Mouse (Mus musculus) kidney, postnatal 0 days (tissue): ENCODE results near the gene Phkb. TPM values are rescaled to one million over a fixed set of nuclear protein-coding genes. Genes with fewer than 3 reads are reported as not detected.

Experiments used
- ATAC-seq: fragments of 200-750 bp; cut with Nextera tagmentation; replicated peaks from 2 replicates; pipeline ENCODE4 v1.8.0; 2017; ENCODE audit warnings: low read depth, moderate number of reproducible peaks, moderate TSS enrichment, moderate library complexity; ENCODE audit not compliant: low FRiP score
- DNase-seq: peaks from one replicate; pipeline ENCODE4 v3.0.0-alpha.2; 2016; ENCODE audit warnings: low spot score
- H3K27ac ChIP-seq: fragments of 300-500 bp; sonication (generic); 2 replicates; pipeline ENCODE4 v1.5.1; 2014; ENCODE audit warnings: mild to moderate bottlenecking
- H3K27me3 ChIP-seq: fragments of 300-500 bp; sonication (generic); 2 replicates; pipeline ENCODE4 v1.6.1; 2014; ENCODE audit warnings: low read length, mixed read lengths; ENCODE audit not compliant: insufficient read depth
- H3K36me3 ChIP-seq: fragments of 300-500 bp; sonication (generic); 2 replicates; pipeline ENCODE4 v1.6.1; 2014; ENCODE audit warnings: low read length, mixed read lengths; ENCODE audit not compliant: insufficient read depth
- H3K4me1 ChIP-seq: fragments of 300-500 bp; sonication (generic); replicated peaks from 2 replicates; pipeline ENCODE4 v1.6.1; 2014; ENCODE audit warnings: antibody characterized with exemption, low read length, mixed read lengths; ENCODE audit not compliant: insufficient read depth
- H3K4me2 ChIP-seq: fragments of 300-500 bp; sonication (generic); 2 replicates; pipeline ENCODE4 v1.6.1; 2014; ENCODE audit warnings: mild to moderate bottlenecking, low read length, moderate library complexity, mixed read lengths
- H3K4me3 ChIP-seq: fragments of 300-500 bp; sonication (generic); replicated peaks from 2 replicates; pipeline ENCODE4 v1.5.1; 2014; ENCODE audit warnings: low read depth, low read length
- H3K9ac ChIP-seq: fragments of 300-500 bp; sonication (generic); 2 replicates; pipeline ENCODE4 v1.6.1; 2014; ENCODE audit warnings: low read depth, low read length
- H3K9me3 ChIP-seq: fragments of 300-500 bp; sonication (generic); replicated peaks from 2 replicates; pipeline ENCODE4 v1.6.1; 2016; ENCODE audit warnings: low read length, inconsistent platforms, mixed read lengths
- CTCF ChIP-seq: IDR thresholded peaks from 2 replicates; pipeline ENCODE4 v1.5.1; 2016; ENCODE audit warnings: antibody characterized with exemption, low read depth, mild to moderate bottlenecking, moderate library complexity
- WGBS: fragments of 180-500 bp; shearing (Covaris S2); extraction: QIAGEN DNeasy Blood & Tissue Kit; methylation state at CpG from one replicate; pipeline ENCODE4 v1.1.7; 2014; 5-methylcytosine and 5-hydroxymethylcytosine counted together
- polyA plus RNA-seq: library from polyadenylated mRNA; unstranded; fragments of >200 nt; fragmentation: Nextera tagmentation; extraction: Ambion mirVana; gene quantifications from 2 replicates; pipeline ENCODE4 v1.2.1, GENCODE M21; 2015

Gene Phkb
- polyA plus RNA-seq, 1 experiment from 2014 or later: 44.8 TPM

- no peaks in the 10 kb centered on the region for H3K36me3 ChIP-seq
- no peak overlapping the region for H3K27ac ChIP-seq
- H3K4me2 ChIP-seq: no peak overlapping the region
- no peak overlapping the region for H3K4me3 ChIP-seq
- no peaks in the 10 kb centered on the region for H3K4me1 ChIP-seq
- no peaks in the 10 kb centered on the region for H3K27me3 ChIP-seq
- no peak for ATAC-seq
- TF ChIP-seq CTCF: no peak
- DNase-seq: no peak
- H3K9me3 ChIP-seq: no peaks in the 10 kb centered on the region
- WGBS: 84% methylated on average over 1 of the region's 1 CpGs
- no peak overlapping the region for H3K9ac ChIP-seq
Measured at GRCm38 (mm10) chr8:85992911-85993310, 152.2 kb downstream of the Phkb start.

GRCm38 (mm10) chr8:85993661-85994060 is 152.9 kb downstream of the Phkb start:
- DNase-seq (no peak), ATAC-seq (no peak)
- Histone ChIP-seq H3K27me3 (no peaks in the 10 kb centered on the region), H3K4me2 (no peak overlapping the region), H3K36me3 (no peaks in the 10 kb centered on the region), H3K9ac (no peak overlapping the region), H3K4me1 (no peaks in the 10 kb centered on the region), H3K9me3 (no peaks in the 10 kb centered on the region), H3K27ac (no peak overlapping the region), H3K4me3 (no peak overlapping the region)
- TF ChIP-seq CTCF: no peak
- 100% methylated on average over 1 of the region's 1 CpGs for WGBS

- no peak overlapping the region for H3K9ac ChIP-seq
- H3K4me1 ChIP-seq: no peaks in the 10 kb centered on the region
- H3K9me3 ChIP-seq: no peaks in the 10 kb centered on the region
- H3K36me3 ChIP-seq: no peaks in the 10 kb centered on the region
- H3K27ac ChIP-seq: no peak overlapping the region
- DNase-seq: no peak
- ATAC-seq: no peak
- H3K27me3 ChIP-seq: no peaks in the 10 kb centered on the region
- no peak overlapping the region for H3K4me3 ChIP-seq
- no peak overlapping the region for H3K4me2 ChIP-seq
- 88% methylated on average over 1 of the region's 1 CpGs for WGBS
- TF ChIP-seq CTCF: no peak
Measured at GRCm38 (mm10) chr8:85995971-85996370, 155.2 kb downstream of the Phkb start.

GRCm38 (mm10) chr8:86006485-86006884 is 165.7 kb downstream of the Phkb start:
- Histone ChIP-seq H3K9me3 (no peaks in the 10 kb centered on the region), H3K4me3 (no peak overlapping the region), H3K27me3 (no peaks in the 10 kb centered on the region), H3K4me1 (no peaks in the 10 kb centered on the region), H3K4me2 (no peak overlapping the region), H3K27ac (no peak overlapping the region), H3K9ac (no peak overlapping the region), H3K36me3 (no peaks in the 10 kb centered on the region)
- ATAC-seq: no peak
- no peak for DNase-seq
- TF ChIP-seq CTCF: no peak

GRCm38 (mm10) chr8:86016806-86017205 is 176.0 kb downstream of the Phkb start:
- no peak overlapping the region for H3K4me2 ChIP-seq
- H3K27me3 ChIP-seq: no peaks in the 10 kb centered on the region
- ATAC-seq: no peak
- peaks cover 5% of the 10 kb centered on the region; the same call in 1 of the 2 replicates for H3K36me3 ChIP-seq
- no peaks in the 10 kb centered on the region for H3K9me3 ChIP-seq
- no peak for DNase-seq
- no peak overlapping the region for H3K9ac ChIP-seq
- WGBS: 82% methylated on average over 2 of the region's 2 CpGs
- no peak overlapping the region for H3K27ac ChIP-seq
- no peaks in the 10 kb centered on the region for H3K4me1 ChIP-seq
- no peak for TF ChIP-seq CTCF
- H3K4me3 ChIP-seq: no peak overlapping the region

GRCm38 (mm10) chr8:86028646-86029312 is 188.0 kb downstream of the Phkb start:
- H3K36me3 ChIP-seq: peaks cover 9% of the 10 kb centered on the region; the same call in 1 of the 2 replicates
- no peak overlapping the region for H3K4me2 ChIP-seq
- no peak overlapping the region for H3K27ac ChIP-seq
- no peak for TF ChIP-seq CTCF
- no peak overlapping the region for H3K4me3 ChIP-seq
- no peak overlapping the region for H3K9ac ChIP-seq
- H3K27me3 ChIP-seq: no peaks in the 10 kb centered on the region
- 51% methylated on average over 6 of the region's 6 CpGs for WGBS
- no peaks in the 10 kb centered on the region for H3K9me3 ChIP-seq
- no peaks in the 10 kb centered on the region; the same call in 1 of the 2 replicates for H3K4me1 ChIP-seq
- ATAC-seq (no peak), DNase-seq (peak; percentile 18)

- no peak overlapping the region for H3K4me3 ChIP-seq
- H3K4me1 ChIP-seq: no peaks in the 10 kb centered on the region; the same call in 1 of the 2 replicates
- no peaks in the 10 kb centered on the region for H3K27me3 ChIP-seq
- DNase-seq (no peak), ATAC-seq (no peak)
- H3K4me2 ChIP-seq: no peak overlapping the region
- 84% methylated on average over 7 of the region's 7 CpGs for WGBS
- no peak overlapping the region for H3K9ac ChIP-seq
- H3K9me3 ChIP-seq: no peaks in the 10 kb centered on the region
- H3K27ac ChIP-seq: no peak overlapping the region
- TF ChIP-seq CTCF: no peak
- H3K36me3 ChIP-seq: peaks cover 9% of the 10 kb centered on the region; the same call in 1 of the 2 replicates
Measured at GRCm38 (mm10) chr8:86029451-86029850, 188.7 kb downstream of the Phkb start.
